Mouse (Mus musculus) layer of hippocampus, adult 8-10 months (tissue): ENCODE measurements around the gene Tnnc1. TPM values are rescaled to one million over a fixed set of nuclear protein-coding genes. Genes with fewer than 3 reads are reported as not detected.

Experiments used
- DNase-seq, 2 experiments: peaks; one replicate each; pipeline ENCODE4 v3.0.0; 2022; ENCODE audit warnings: low spot score in 2 of 2
- total RNA-seq, 4 experiments: library from RNA; stranded (reverse); gene quantifications; 2 replicates each; pipeline ENCODE4 v1.2.4; 2022

Tnnc1 gene
- total RNA-seq, 4 experiments from 2014 or later = 2.3 to 3.7 (median 2.9) TPM

DNA sequence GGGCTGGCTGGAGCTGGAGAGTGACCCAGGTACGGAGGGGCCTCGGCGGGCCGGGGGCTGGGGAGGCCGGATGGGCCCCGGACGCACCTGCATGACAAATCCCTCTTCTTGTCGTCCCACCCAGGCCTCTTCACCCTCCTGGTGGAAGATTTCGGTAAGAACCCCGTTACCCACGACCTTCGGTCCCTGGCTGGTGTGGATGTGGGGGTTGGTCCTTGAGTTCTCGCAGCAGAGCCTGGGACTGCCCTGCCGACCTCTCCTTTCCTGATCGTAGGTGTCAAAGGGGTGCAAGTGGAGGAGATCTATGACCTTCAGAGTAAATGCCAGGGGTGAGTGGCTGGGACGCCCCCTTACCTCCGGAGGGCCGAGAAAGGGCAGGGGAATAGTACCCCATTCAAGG is 43.5 kb downstream of the Tnnc1 start:
- no peak for DNase-seq

DNA sequence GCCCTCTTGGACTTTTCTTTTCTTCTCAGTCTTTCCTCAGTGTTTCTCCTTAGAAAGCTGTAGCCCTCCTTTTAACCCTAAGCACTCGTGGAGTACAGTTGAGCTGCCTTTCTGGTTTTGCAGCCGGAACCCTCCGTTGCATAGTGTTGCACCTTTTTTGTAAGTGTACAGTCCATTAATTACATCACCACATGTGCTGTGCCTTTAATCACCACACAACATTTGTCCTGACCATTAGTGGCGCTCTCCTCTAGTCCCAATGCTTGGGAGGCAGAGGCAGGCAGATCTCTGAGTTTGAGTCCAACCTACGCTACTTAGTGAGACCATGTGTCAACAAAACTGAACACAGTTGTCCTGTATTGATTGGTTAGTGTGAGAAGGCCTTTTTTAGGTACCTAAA is 44.0 kb downstream of the Tnnc1 start:
- no peak for DNase-seq

DNA sequence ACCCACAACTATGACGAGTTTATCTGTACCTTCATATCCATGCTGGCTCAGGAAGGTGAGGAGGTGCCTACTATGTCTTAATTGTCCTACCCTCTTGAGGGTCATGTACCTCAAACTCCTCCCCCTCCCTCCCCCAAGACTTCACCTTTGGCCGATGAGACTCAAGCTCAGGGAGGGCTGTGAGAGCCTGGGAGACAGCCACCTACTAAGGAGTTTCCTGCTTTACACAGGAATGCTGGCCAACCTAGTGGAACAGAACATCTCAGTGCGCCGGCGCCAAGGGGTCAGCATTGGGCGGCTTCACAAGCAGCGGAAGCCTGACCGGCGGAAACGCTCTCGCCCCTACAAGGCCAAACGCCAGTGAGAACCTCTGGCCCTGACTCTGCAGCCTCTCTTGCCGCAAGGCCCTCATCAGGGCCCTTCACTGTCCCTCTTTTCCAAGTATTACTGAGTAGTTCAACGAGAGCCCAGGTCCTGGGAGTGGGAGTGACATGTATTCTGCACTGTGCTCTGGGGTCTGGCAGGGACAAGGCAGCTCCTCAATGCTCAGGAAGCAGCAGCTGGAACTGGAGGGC is 50.5 kb downstream of the Tnnc1 start:
- DNase-seq = no peak

DNA sequence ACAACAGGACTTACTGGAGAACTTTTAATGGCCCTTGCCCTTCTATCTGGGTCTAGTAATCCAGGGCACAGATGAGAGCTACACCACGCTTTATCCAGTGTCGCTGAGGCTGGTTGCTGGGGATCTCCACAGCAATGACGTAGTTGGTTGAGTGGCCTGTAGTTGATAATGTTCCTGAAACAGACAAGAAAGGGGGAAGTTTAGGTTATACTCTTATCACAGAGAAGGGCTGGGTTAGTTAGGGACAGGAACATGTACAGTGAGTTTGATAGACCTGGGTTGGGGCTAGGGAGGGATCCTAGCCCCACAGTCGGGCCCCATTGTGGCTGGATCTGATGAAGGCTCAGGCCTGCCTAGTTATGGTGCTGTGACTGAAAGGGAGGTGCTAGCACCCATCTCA is 52.3 kb downstream of the Tnnc1 start:
- DNase-seq = no peak

DNA sequence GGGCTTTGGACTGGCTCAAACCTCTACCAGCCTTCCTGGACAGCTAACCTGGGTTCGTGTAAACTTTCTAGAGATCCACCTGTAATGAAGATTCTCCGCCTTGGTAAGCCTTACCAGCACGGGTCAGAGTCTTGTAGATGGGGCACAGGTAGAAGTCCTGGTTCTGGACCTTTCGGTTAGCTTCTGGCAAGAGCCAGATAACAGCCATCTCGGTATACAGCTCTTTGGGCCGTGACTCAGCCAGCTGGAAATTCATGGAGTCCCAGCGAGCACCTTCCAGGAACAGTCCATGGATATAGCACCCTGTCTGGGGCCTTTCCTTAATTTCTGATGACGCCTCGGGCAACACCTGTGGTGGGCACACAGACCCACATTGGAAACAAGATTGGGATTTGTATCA is 52.8 kb downstream of the Tnnc1 start:
- no peak for DNase-seq

Other genes with a start within 250 kb of the Tnnc1 start
- gene Glt8d1, start 206.9 kb upstream of the Tnnc1 start, total RNA-seq = 10 to 100 TPM; 41.3 to 55.0 (median 48.5) TPM
- gene Spcs1, start 206.6 kb upstream of the Tnnc1 start, total RNA-seq = 100 to 1,000 TPM; 150 to 171 (median 167) TPM
- 10 to 100 TPM; 51.8 to 69.0 (median 60.3) TPM for gene Pbrm1, start 189.2 kb upstream of the Tnnc1 start, total RNA-seq
- 10 to 100 TPM; 40.3 to 53.7 (median 51.7) TPM for gene Gnl3, start 189.2 kb upstream of the Tnnc1 start, total RNA-seq
- gene Smim4, start 79.4 kb upstream of the Tnnc1 start, total RNA-seq = 10 to 100 TPM; 19.5 to 43.1 (median 26.7) TPM
- 1 to 10 TPM; 5.9 to 8.8 (median 7.8) TPM for gene Nt5dc2, start 77.3 kb upstream of the Tnnc1 start, total RNA-seq
- 10 to 100 TPM; 17.6 to 27.0 (median 25.1) TPM for gene Stab1, start 39.7 kb upstream of the Tnnc1 start, total RNA-seq
- 100 to 1,000 TPM; 432 to 530 (median 469) TPM for gene Nisch, start 8.6 kb downstream of the Tnnc1 start, total RNA-seq
- gene Sema3g, start 9.5 kb downstream of the Tnnc1 start, total RNA-seq = 1 to 10 TPM; 4.7 to 5.9 (median 5.6) TPM
- 1 to 10 TPM; 4.5 to 5.4 (median 4.9) TPM for gene Phf7, start 43.0 kb downstream of the Tnnc1 start, total RNA-seq
- gene Bap1, start 43.1 kb downstream of the Tnnc1 start, total RNA-seq = 100 to 1,000 TPM; 118 to 138 (median 130) TPM
- 1 to 10 TPM; 4.4 to 6.4 (median 5.9) TPM for gene Dnah1, start 115.6 kb downstream of the Tnnc1 start, total RNA-seq
- 10 to 100 TPM; 34.9 to 44.0 (median 40.9) TPM for gene Capn7, start 128.3 kb downstream of the Tnnc1 start, total RNA-seq
- 100 to 1,000 TPM; 105 to 134 (median 117) TPM for gene Sh3bp5, start 227.8 kb downstream of the Tnnc1 start, total RNA-seq